Mouse (Mus musculus) G1E (cell line): ENCODE results near the gene Tbc1d2.

Source experiments
- CTCF ChIP-seq: IDR thresholded peaks from 2 replicates; pipeline ENCODE4 v1.5.1; 2012; ENCODE audit warnings: low read depth, low read length, inconsistent platforms, mixed read lengths
- POLR2AphosphoS5 ChIP-seq: IDR thresholded peaks from 2 replicates; pipeline ENCODE4 v1.6.1; 2012; ENCODE audit warnings: low read depth, low read length, inconsistent platforms; ENCODE audit not compliant: insufficient replicate concordance
- TAL1 ChIP-seq: conservative IDR thresholded peaks from 2 replicates; pipeline ENCODE4 v1.6.1; 2012; ENCODE audit warnings: low read depth, low read length, inconsistent platforms, mixed read lengths

- no peak for TF ChIP-seq CTCF
- no peak for TF ChIP-seq POLR2AphosphoS5
- no peak for TF ChIP-seq TAL1
These were observed 81.8 kb downstream of the Tbc1d2 start for GRCm38 (mm10) chr4:46568169-46568568.
